Mouse (Mus musculus) E14TG2a.4 (cell line): ENCODE measurements around the gene Cbx1.

Experiments used
- CTCF ChIP-seq: conservative IDR thresholded peaks from 2 replicates; pipeline ENCODE4 v1.5.1; 2014; ENCODE audit warnings: low read length
- POU5F1 ChIP-seq: IDR thresholded peaks from 2 replicates; pipeline ENCODE4 v1.6.1; 2014; ENCODE audit warnings: low read length, borderline replicate concordance

DNA sequence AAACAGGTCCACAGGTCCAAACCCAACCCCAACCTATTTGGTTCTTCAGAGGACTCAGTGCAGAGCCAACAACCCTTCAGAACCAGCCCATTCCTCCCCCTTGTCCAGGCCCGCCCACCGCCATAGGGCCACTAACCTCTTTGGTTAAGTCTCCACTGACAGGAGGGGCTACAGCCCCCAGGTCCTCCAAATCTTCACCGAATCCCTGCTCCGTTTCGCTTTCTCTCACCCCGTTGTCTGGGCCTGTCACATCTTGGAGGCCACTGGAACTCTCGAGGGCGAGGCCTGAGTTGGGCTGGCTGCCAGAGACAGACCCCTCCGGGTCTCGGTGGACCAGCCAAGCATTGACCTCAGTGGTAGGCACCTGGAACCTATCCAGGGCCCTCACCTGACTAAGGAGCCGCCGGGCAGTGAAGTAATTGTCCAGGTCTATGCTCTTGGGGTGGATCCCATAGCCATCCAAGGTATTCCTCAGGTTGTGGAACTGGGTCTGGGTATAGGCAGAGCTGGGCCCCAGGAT, 38.2 kb downstream of the Cbx1 start:
- TF ChIP-seq CTCF = no peak
- TF ChIP-seq POU5F1 = no peak
